Mouse (Mus musculus) midbrain, embryonic 14.5 days (tissue): Measurements from ENCODE around the gene Inha. TPM values are rescaled to one million over a fixed set of nuclear protein-coding genes. Genes with fewer than 3 reads are reported as not detected.

Experiments
- ATAC-seq: fragments of 200-750 bp; cut with Nextera tagmentation; 2 replicates; pipeline ENCODE4 v1.8.0; 2017; ENCODE audit warnings: moderate number of reproducible peaks, moderate library complexity; ENCODE audit not compliant: low FRiP score, low TSS enrichment
- DNase-seq: peaks from one replicate; pipeline ENCODE4 v3.0.0-alpha.2; 2015
- H3K27ac ChIP-seq: fragments of 300-500 bp; sonication (generic); replicated peaks from 2 replicates; pipeline ENCODE4 v1.5.1; 2014; ENCODE audit warnings: mild to moderate bottlenecking, low read depth, low read length, moderate library complexity
- H3K27me3 ChIP-seq: fragments of 300-500 bp; sonication (generic); 2 replicates; pipeline ENCODE4 v1.6.1; 2014; ENCODE audit warnings: low read length, control low read depth, mixed read lengths; ENCODE audit not compliant: control insufficient read depth, insufficient read depth
- H3K36me3 ChIP-seq: fragments of 300-500 bp; sonication (generic); 2 replicates; pipeline ENCODE4 v1.6.1; 2014; ENCODE audit warnings: low read length, control low read depth; ENCODE audit not compliant: control insufficient read depth, insufficient read depth
- H3K4me1 ChIP-seq: fragments of 300-500 bp; sonication (generic); 2 replicates; pipeline ENCODE4 v1.6.1; 2014; ENCODE audit warnings: mild to moderate bottlenecking, antibody characterized with exemption, low read length, control low read depth; ENCODE audit not compliant: control insufficient read depth, insufficient read depth
- H3K4me2 ChIP-seq: fragments of 300-500 bp; sonication (generic); 2 replicates; pipeline ENCODE4 v1.6.1; 2014; ENCODE audit warnings: mild to moderate bottlenecking, low read length, moderate library complexity
- H3K4me3 ChIP-seq: fragments of 300-500 bp; sonication (generic); replicated peaks from 2 replicates; pipeline ENCODE4 v1.5.1; 2014; ENCODE audit warnings: low read depth, low read length
- H3K9ac ChIP-seq: fragments of 300-500 bp; sonication (generic); replicated peaks from 2 replicates; pipeline ENCODE4 v1.6.1; 2014; ENCODE audit warnings: mild to moderate bottlenecking, low read length, moderate library complexity
- H3K9me3 ChIP-seq: fragments of 300-500 bp; sonication (generic); 2 replicates; pipeline ENCODE4 v1.6.1; 2016; ENCODE audit warnings: low read length, control low read depth, mixed read lengths; ENCODE audit not compliant: control insufficient read depth
- WGBS: fragments of 180-500 bp; shearing (Covaris S2); extraction: QIAGEN DNeasy Blood & Tissue Kit; methylation state at CpG from one replicate; pipeline ENCODE4 v1.1.7; 2014; 5-methylcytosine and 5-hydroxymethylcytosine counted together
- polyA plus RNA-seq: library from polyadenylated mRNA; unstranded; fragments of >200 nt; fragmentation: Nextera tagmentation; extraction: Ambion mirVana; gene quantifications from 2 replicates; pipeline ENCODE4 v1.2.1, GENCODE M21; 2014

The Inha gene
- polyA plus RNA-seq, 1 experiment from 2014 or later = 9.3 TPM

DNA sequence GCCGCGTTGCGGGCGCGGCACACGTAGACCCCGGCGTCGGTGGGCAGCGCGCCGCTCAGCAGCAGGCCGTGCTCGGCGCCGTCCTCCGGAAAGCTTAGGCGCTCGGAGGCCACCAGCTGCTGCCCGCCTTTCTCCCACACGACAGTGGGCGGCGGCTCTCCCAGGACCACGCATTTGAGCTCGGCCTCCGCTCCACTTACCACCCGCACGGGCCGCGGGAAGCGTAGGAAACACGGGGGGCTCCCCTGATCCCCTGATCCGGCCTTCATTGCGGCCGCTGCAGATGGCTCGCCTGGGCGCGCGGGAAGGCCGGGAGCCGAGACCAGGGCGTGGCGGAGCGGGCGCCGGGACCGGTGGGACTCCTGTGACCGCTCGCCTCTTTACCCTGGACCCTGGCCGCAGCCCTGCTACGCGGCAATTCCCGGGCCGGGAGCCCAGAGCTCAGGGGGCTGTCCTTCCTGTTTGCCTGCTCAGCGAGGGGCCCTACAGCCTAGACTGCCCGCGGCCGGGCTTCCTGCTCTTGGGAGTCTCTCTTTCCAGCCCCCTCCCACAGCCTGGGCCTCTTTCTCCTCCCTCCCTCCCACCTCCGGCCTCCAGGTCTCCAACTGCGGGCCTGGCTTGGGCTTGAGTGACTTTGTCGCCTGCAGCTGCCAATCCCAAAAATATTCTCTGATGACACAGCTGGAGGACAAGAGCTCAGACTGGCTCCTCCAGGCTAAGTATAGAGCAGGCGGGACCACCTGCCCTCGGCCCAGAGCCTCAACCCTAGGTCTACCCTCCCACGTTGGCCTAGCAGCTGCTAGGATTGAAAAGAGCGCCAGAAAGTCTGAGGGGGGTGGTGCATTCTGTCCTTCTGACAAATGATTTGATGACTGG, 683 bp upstream of the Inha start, which contains the start of gene Obsl1:
Gene Obsl1 (minus strand): TSS at position 497 of the 876 bp plus-strand sequence.
- Histone ChIP-seq H3K9ac (peak within 1 kb of the TSS; percentile 91), H3K27ac (peak within 1 kb of the TSS; percentile 90), H3K36me3 (peaks cover 11% of the 10 kb centered on the region), H3K4me2 (peak within 1 kb of the TSS; percentile 80), H3K4me3 (peak within 1 kb of the TSS; percentile 56), H3K9me3 (no peaks in the 10 kb centered on the region), H3K27me3 (0 out of 2 replicates have a peak, but pooled peaks cover 5% of the 10 kb centered on the region), H3K4me1 (peaks cover 18% of the 10 kb centered on the region)
- ATAC-seq (peak; percentile 61), DNase-seq (peak; percentile 77)
- under 1% methylated on average over 65 of the region's 65 CpGs for whole genome bisulfite sequencing

DNA sequence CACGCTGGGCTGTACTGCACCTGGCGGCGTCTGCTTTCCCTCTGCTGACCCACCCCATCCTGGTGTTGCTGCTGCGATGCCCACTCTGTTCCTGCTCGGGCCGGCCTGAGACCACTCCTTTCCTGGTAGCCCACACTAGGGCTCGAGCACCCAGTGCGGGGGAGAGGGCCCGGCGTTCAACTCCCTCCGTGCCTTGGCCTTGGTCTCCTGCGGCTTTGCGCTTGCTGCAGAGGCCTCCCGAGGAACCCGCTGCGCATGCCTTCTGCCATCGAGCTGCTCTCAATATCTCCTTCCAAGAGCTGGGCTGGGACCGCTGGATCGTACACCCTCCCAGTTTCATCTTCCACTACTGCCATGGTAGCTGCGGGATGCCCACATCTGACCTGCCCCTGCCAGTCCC, 2.7 kb downstream of the Inha start:
- 48% methylated on average over 20 of the region's 20 CpGs for WGBS
- Histone ChIP-seq H3K9ac (no peak overlapping the region), H3K9me3 (no peaks in the 10 kb centered on the region), H3K4me2 (no peak overlapping the region), H3K36me3 (no peaks in the 10 kb centered on the region), H3K4me3 (no peak overlapping the region), H3K4me1 (peaks cover 14% of the 10 kb centered on the region), H3K27me3 (no peaks in the 10 kb centered on the region), H3K27ac (no peak overlapping the region)
- no peak for ATAC-seq
- DNase-seq = no peak

DNA sequence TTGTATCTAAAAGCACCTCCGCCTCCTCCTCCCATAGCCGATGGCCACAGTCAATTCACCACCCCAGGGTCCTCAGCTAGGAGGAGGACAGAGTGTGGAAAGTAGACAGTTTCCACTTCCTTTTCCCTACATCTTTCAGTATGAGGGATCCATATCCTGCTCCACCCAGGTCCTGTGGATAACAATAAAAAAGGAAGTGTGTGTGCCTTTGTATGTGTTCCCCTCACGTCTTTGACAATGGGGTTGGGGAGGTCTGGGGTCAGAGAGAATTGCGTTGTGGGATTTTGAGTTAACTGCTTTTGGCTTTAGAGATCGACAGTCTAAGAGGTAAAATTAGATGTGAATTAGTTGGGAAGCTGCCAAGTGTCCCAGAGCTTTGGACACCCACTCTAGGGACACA, 3.3 kb downstream of the Inha start:
- Histone ChIP-seq H3K36me3 (no peaks in the 10 kb centered on the region), H3K9me3 (no peaks in the 10 kb centered on the region), H3K4me3 (no peak overlapping the region), H3K9ac (no peak overlapping the region), H3K4me1 (peaks cover 9% of the 10 kb centered on the region), H3K27ac (no peak overlapping the region), H3K27me3 (no peaks in the 10 kb centered on the region), H3K4me2 (no peak overlapping the region)
- DNase-seq (no peak), ATAC-seq (no peak)
- WGBS = 78% methylated on average over 5 of the region's 5 CpGs

DNA sequence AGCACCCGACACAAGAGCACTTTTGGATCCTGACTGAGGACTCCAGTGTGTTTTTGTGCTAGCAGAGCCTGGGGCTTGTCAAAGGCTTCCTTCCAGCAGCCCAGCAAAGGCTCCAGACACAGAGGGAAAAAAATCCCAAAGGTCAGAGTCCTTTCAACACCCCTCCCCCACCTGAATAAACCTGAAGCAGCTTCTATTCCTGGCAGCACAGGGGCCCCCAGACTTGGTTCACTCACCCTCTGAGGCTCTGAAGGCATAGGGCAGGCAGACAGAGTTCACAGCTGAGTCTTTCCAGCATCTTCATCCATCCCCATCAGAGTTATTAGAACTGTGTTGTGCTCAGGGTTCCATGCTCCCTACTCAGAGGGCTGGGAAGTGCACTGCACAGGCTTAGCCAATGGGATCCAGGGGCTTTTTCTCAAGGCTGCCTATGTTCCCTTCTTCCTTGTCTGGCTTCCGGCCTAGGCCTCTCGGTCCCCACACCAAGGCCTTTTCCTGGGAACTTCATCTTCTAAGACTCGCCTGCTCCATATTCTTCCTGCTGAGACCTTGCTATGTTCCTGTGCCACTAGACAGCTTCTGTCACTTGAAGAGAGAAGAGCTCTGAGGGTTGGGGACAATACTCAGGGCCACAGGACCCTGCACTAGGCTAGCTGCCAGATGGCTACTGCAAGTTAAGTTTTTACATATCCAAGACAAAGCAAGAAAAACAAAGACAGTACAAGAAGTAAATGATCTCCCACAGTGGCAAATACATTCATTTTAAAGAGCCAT, 4.7 kb downstream of the Inha start:
- no peak for DNase-seq
- H3K36me3 ChIP-seq = no peaks in the 10 kb centered on the region
- H3K4me1 ChIP-seq = peaks cover 6% of the 10 kb centered on the region
- H3K4me2 ChIP-seq = no peak overlapping the region
- H3K27ac ChIP-seq = no peak overlapping the region
- no peak overlapping the region for H3K9ac ChIP-seq
- H3K9me3 ChIP-seq = no peaks in the 10 kb centered on the region
- 74% methylated on average over 4 of the region's 4 CpGs for WGBS
- no peaks in the 10 kb centered on the region for H3K27me3 ChIP-seq
- no peak overlapping the region for H3K4me3 ChIP-seq
- ATAC-seq = no peak

DNA sequence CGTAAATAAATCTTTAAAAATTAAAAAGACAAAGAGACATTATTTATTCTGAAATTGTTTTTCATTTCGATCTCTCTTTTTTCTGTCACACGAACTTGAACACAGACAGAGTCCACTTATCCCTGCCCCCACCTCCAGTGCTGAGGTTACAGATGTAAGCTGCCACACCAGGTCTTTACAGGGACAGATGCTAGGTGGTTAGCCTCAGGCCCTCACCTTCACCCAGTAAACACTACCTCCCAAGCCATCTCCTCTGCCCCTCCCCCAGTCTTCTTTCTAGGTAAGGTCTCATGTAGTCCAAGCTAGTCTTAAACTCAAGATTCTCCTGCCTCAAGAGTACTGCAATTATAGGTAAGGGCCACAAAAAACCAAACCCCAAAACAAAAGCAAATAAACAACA, 5.7 kb downstream of the Inha start:
- H3K36me3 ChIP-seq = no peaks in the 10 kb centered on the region
- no peak overlapping the region for H3K4me3 ChIP-seq
- no peak for DNase-seq
- WGBS = 92% methylated on average over 3 of the region's 3 CpGs
- no peaks in the 10 kb centered on the region for H3K27me3 ChIP-seq
- H3K9ac ChIP-seq = no peak overlapping the region
- no peak for ATAC-seq
- no peaks in the 10 kb centered on the region for H3K9me3 ChIP-seq
- no peaks in the 10 kb centered on the region for H3K4me1 ChIP-seq
- H3K27ac ChIP-seq = no peak overlapping the region
- H3K4me2 ChIP-seq = no peak overlapping the region

DNA sequence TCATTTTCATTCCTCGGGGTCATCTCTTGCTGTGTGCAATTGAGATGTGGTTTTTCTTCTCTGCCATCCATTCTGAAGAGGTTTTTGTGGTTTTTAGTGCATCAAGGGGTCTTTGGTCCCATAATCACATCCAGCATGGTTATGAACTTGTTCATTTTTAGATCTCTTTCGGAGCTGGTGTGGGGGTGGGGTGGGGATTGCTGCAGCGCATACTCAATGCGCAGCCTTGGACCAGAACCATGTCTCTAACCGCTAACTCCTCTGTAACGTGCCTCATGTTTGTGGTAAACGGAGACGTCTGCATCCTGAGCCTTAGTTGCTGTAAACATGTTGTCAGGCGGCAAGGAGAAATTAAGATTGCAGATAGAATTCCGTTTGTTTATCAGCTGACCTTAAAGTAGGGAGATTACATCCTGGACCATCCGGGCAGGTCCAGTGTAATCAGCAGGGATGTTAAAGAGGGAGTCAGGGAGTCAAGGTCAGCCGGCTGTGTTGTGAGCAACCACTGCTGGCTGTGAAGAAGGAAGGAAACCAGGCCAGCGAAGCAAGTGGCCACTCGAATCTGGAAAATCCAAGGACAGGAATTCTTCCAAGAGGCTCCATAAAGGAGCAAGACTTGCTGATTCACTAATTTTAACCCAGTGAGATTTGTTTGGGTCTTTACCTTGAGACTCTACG, 10.0 kb downstream of the Inha start:
- H3K4me3 ChIP-seq = no peak overlapping the region
- DNase-seq = no peak
- H3K4me2 ChIP-seq = no peak overlapping the region
- H3K4me1 ChIP-seq = no peaks in the 10 kb centered on the region
- H3K9me3 ChIP-seq = no peaks in the 10 kb centered on the region
- no peak for ATAC-seq
- no peak overlapping the region for H3K9ac ChIP-seq
- 81% methylated on average over 15 of the region's 15 CpGs for WGBS
- no peaks in the 10 kb centered on the region for H3K36me3 ChIP-seq
- no peak overlapping the region for H3K27ac ChIP-seq
- no peaks in the 10 kb centered on the region for H3K27me3 ChIP-seq

DNA sequence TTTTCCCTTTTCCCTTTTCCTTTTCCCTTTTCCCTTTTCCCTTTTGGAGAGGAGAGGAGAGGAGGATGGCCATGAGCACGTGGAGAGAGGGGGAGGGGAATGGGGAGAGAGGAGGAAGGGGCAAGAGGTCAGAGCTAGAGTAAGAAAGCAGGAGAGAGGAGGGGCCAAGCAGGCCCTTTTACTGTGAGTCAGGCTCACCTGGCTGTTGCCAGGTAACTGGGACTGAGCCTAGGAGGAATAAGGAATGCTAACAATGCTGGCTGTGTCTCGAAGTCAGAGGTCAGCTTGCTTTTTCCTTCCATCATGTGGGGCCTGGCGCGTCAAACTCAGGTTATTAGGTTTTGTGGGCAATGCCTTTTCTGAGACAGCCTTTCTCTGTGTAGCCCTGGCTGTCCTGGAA, 11.1 kb downstream of the Inha start:
- no peak overlapping the region for H3K4me2 ChIP-seq
- ATAC-seq (no peak), DNase-seq (no peak)
- no peaks in the 10 kb centered on the region for H3K27me3 ChIP-seq
- H3K9ac ChIP-seq = no peak overlapping the region
- no peak overlapping the region for H3K4me3 ChIP-seq
- no peak overlapping the region for H3K27ac ChIP-seq
- WGBS = 50% methylated on average over 4 of the region's 4 CpGs
- peaks cover 3% of the 10 kb centered on the region; the same call in 1 of the 2 replicates for H3K4me1 ChIP-seq
- no peaks in the 10 kb centered on the region for H3K36me3 ChIP-seq
- H3K9me3 ChIP-seq = no peaks in the 10 kb centered on the region

DNA sequence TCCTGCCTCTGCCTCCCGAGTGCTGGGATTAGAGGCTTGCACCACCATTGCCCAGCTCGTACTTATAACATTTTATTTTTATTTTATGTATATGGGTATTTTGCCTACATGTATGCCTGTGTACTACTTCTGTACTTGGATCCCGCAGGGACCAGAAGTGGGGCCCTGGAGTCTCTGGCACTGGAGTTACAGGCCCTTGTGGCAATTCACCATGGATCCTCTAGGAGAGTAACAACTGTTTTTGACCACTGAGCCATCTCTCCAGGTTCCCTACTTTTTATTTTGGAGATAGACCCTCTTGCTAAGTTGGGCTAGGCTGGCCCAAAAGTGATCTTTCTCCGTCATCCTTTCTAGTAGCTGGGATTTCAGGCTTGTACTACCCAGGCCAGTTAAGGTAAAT, 11.6 kb downstream of the Inha start:
- ATAC-seq (no peak), DNase-seq (no peak)
- H3K27me3 ChIP-seq = no peaks in the 10 kb centered on the region
- H3K9ac ChIP-seq = no peak overlapping the region
- no peaks in the 10 kb centered on the region for H3K9me3 ChIP-seq
- no peak overlapping the region for H3K27ac ChIP-seq
- no peak overlapping the region for H3K4me3 ChIP-seq
- H3K36me3 ChIP-seq = no peaks in the 10 kb centered on the region
- WGBS = 93% methylated on average over 4 of the region's 4 CpGs
- peaks cover 3% of the 10 kb centered on the region; the same call in 1 of the 2 replicates for H3K4me1 ChIP-seq
- H3K4me2 ChIP-seq = no peak overlapping the region
